Mouse (Mus musculus): ENCODE measurements around the gene Usp25. TPM values are rescaled to one million over a fixed set of nuclear protein-coding genes. Genes with fewer than 3 reads are reported as not detected.

The Usp25 gene
- polyA plus RNA-seq, 1 experiment = 18.8 TPM

- H3K4me3 ChIP-seq (ENCODE audit: extremely low read depth, insufficient read depth, insufficient read length) = no peak overlapping the region
- 87% methylated on average over 9 of the region's 9 CpGs for WGBS
- DNase-seq (ENCODE audit: low read depth in 1 of 2, low spot score in 2 of 2) = no peak
- peaks cover 17% of the 10 kb centered on the region for H3K36me3 ChIP-seq (ENCODE audit: control insufficient read depth, insufficient read depth, low read length)
- H3K27me3 ChIP-seq (ENCODE audit: control insufficient read depth, insufficient read depth, low read length) = no peaks in the 10 kb centered on the region
- no peak for TF ChIP-seq CTCF (IDR thresholded peaks at IDR 0.05; ENCODE audit: extremely low read depth, insufficient read depth, insufficient read length, insufficient replicate concordance)
- no peak for TF ChIP-seq POLR2A (IDR thresholded peaks at IDR 0.05; ENCODE audit: low read depth, low read length)
- H3K27ac ChIP-seq (ENCODE audit: insufficient read depth, low read length) = no peak overlapping the region
- no peaks in the 10 kb centered on the region for H3K4me1 ChIP-seq (ENCODE audit: control insufficient read depth, insufficient read depth, insufficient read length)
Measured at GRCm38 (mm10) chr16:77093526-77093925, 80.0 kb downstream of the Usp25 start.

GRCm38 (mm10) chr16:77095017-77095551, 81.6 kb downstream of the Usp25 start:
- WGBS = 77% methylated on average over 7 of the region's 7 CpGs
- no peaks in the 10 kb centered on the region for H3K4me1 ChIP-seq (ENCODE audit: control insufficient read depth, insufficient read depth, insufficient read length)
- no peaks in the 10 kb centered on the region for H3K27me3 ChIP-seq (ENCODE audit: control insufficient read depth, insufficient read depth, low read length)
- H3K27ac ChIP-seq (ENCODE audit: insufficient read depth, low read length) = peak overlapping the region; percentile 38; the same call in 1 of the 2 replicates
- H3K4me3 ChIP-seq (ENCODE audit: extremely low read depth, insufficient read depth, insufficient read length) = no peak overlapping the region
- peaks cover 15% of the 10 kb centered on the region for H3K36me3 ChIP-seq (ENCODE audit: control insufficient read depth, insufficient read depth, low read length)
- no peak for TF ChIP-seq CTCF (IDR thresholded peaks at IDR 0.05; ENCODE audit: extremely low read depth, insufficient read depth, insufficient read length, insufficient replicate concordance)
- TF ChIP-seq POLR2A (IDR thresholded peaks at IDR 0.05; ENCODE audit: low read depth, low read length) = no peak
- DNase-seq (ENCODE audit: low read depth in 1 of 2, low spot score in 2 of 2) = no peak

- Histone ChIP-seq H3K27me3 (ENCODE audit: control insufficient read depth, insufficient read depth, low read length) (no peaks in the 10 kb centered on the region), H3K27ac (ENCODE audit: insufficient read depth, low read length) (no peak overlapping the region), H3K4me1 (ENCODE audit: control insufficient read depth, insufficient read depth, insufficient read length) (no peaks in the 10 kb centered on the region), H3K36me3 (ENCODE audit: control insufficient read depth, insufficient read depth, low read length) (peaks cover 14% of the 10 kb centered on the region), H3K4me3 (ENCODE audit: extremely low read depth, insufficient read depth, insufficient read length) (no peak overlapping the region)
- no peak for TF ChIP-seq CTCF (IDR thresholded peaks at IDR 0.05; ENCODE audit: extremely low read depth, insufficient read depth, insufficient read length, insufficient replicate concordance)
- TF ChIP-seq POLR2A (IDR thresholded peaks at IDR 0.05; ENCODE audit: low read depth, low read length) = no peak
- peak; percentile 19 to 29 for DNase-seq (ENCODE audit: low read depth in 1 of 2, low spot score in 2 of 2)
- WGBS = 79% methylated on average over 8 of the region's 8 CpGs
Measured at GRCm38 (mm10) chr16:77099018-77099869, 85.7 kb downstream of the Usp25 start.

- DNase-seq (ENCODE audit: low read depth in 1 of 2, low spot score in 2 of 2) = no peak
- 96% methylated on average over 5 of the region's 5 CpGs for WGBS
- no peaks in the 10 kb centered on the region for H3K4me1 ChIP-seq (ENCODE audit: control insufficient read depth, insufficient read depth, insufficient read length)
Measured at GRCm38 (mm10) chr16:77103637-77104264, 90.2 kb downstream of the Usp25 start.

GRCm38 (mm10) chr16:77111268-77111667, 97.8 kb downstream of the Usp25 start:
- no peak for DNase-seq (ENCODE audit: low read depth in 1 of 2, low spot score in 2 of 2)
- Histone ChIP-seq H3K27ac (ENCODE audit: insufficient read depth, low read length) (no peak overlapping the region), H3K36me3 (ENCODE audit: control insufficient read depth, insufficient read depth, low read length) (peaks cover 35% of the 10 kb centered on the region), H3K27me3 (ENCODE audit: control insufficient read depth, insufficient read depth, low read length) (no peaks in the 10 kb centered on the region), H3K4me3 (ENCODE audit: extremely low read depth, insufficient read depth, insufficient read length) (no peak overlapping the region), H3K4me1 (ENCODE audit: control insufficient read depth, insufficient read depth, insufficient read length) (no peaks in the 10 kb centered on the region)
- no peak for TF ChIP-seq POLR2A (IDR thresholded peaks at IDR 0.05; ENCODE audit: low read depth, low read length)
- TF ChIP-seq CTCF (IDR thresholded peaks at IDR 0.05; ENCODE audit: extremely low read depth, insufficient read depth, insufficient read length, insufficient replicate concordance) = no peak
- WGBS = 100% methylated on average over 1 of the region's 1 CpGs

More at GRCm38 (mm10) chr16:77103637-77104264, 90.2 kb downstream of the Usp25 start:
- no peak overlapping the region for H3K27ac ChIP-seq (ENCODE audit: insufficient read depth, low read length)
- no peaks in the 10 kb centered on the region for H3K27me3 ChIP-seq (ENCODE audit: control insufficient read depth, insufficient read depth, low read length)
- peaks cover 4% of the 10 kb centered on the region; the same call in 1 of the 2 replicates for H3K36me3 ChIP-seq (ENCODE audit: control insufficient read depth, insufficient read depth, low read length)
- TF ChIP-seq POLR2A (IDR thresholded peaks at IDR 0.05; ENCODE audit: low read depth, low read length) (no peak), CTCF (IDR thresholded peaks at IDR 0.05; ENCODE audit: extremely low read depth, insufficient read depth, insufficient read length, insufficient replicate concordance) (no peak)
- no peak overlapping the region for H3K4me3 ChIP-seq (ENCODE audit: extremely low read depth, insufficient read depth, insufficient read length)

- Histone ChIP-seq H3K4me1 (ENCODE audit: control insufficient read depth, insufficient read depth, insufficient read length) (no peaks in the 10 kb centered on the region), H3K4me3 (ENCODE audit: extremely low read depth, insufficient read depth, insufficient read length) (no peak overlapping the region), H3K27me3 (ENCODE audit: control insufficient read depth, insufficient read depth, low read length) (no peaks in the 10 kb centered on the region), H3K27ac (ENCODE audit: insufficient read depth, low read length) (no peak overlapping the region), H3K36me3 (ENCODE audit: control insufficient read depth, insufficient read depth, low read length) (no peaks in the 10 kb centered on the region)
- no peak for DNase-seq (ENCODE audit: low read depth in 1 of 2, low spot score in 2 of 2)
- TF ChIP-seq POLR2A (IDR thresholded peaks at IDR 0.05; ENCODE audit: low read depth, low read length) (no peak), CTCF (IDR thresholded peaks at IDR 0.05; ENCODE audit: extremely low read depth, insufficient read depth, insufficient read length, insufficient replicate concordance) (no peak)
- WGBS = 41% methylated on average over 1 of the region's 1 CpGs
Measured at GRCm38 (mm10) chr16:77125908-77126307, 112.4 kb downstream of the Usp25 start.

All from spleen, adult 2 months (tissue).